In the genomic region with DNA sequence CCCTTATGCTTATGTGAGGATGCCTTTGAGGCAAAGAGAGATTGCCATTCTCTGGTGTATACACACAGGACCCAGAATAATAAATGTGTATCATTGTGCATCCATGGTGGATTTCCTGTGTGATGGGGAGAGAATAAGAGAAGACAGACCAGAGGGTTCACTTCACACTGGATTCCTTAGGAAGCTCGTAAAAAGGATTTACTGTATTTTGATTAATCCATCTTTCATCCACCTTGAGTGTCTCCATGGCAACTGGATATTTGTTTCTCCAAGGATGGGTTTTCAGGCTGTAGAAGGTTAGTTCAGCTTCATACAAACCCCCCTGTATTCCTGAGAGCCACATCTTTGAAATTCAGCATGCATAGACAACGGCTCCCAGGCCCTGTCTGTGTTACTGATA, we compare ENCODE assay signal across 14 mouse cellular contexts.
DNase-seq lines count a peak whose midpoint lies in the region; ATAC-seq and TF ChIP-seq lines count a peak whose summit lies in the region.
"Had no signal": no experiment of that assay in that cellular context is flagged by ENCODE, and none has a peak within 500 bp of the region (broad histone marks: within the 10 kb centered on the region; RNA-seq: fewer than 3 reads in every experiment).

No protein-coding gene starts in this region.

- H3K9me3 ChIP-seq in forebrain, embryonic 13.5 days (replicated peaks): no peaks in the 10 kb centered on the region
- H3K9me3 ChIP-seq in forebrain, embryonic 10.5 days: no peaks in the 10 kb centered on the region
- H3K9me3 ChIP-seq in hindbrain, embryonic 14.5 days (ENCODE audit: control insufficient read depth, low read length): no peaks in the 10 kb centered on the region
- H3K9me3 ChIP-seq in midbrain, embryonic 15.5 days: no peaks in the 10 kb centered on the region
- H3K9me3 ChIP-seq: lung, embryonic 15.5 days had no signal

- no peak overlapping the region for H3K9ac ChIP-seq in forebrain, embryonic 13.5 days
- no peak overlapping the region for H3K9ac ChIP-seq in hindbrain, embryonic 14.5 days
- H3K9ac ChIP-seq in midbrain, embryonic 15.5 days: no peak overlapping the region
- H3K9ac ChIP-seq: lung, embryonic 15.5 days had no signal

- no peaks in the 10 kb centered on the region for H3K36me3 ChIP-seq in forebrain, embryonic 13.5 days (ENCODE audit: poor library complexity, severe bottlenecking)
- H3K36me3 ChIP-seq in forebrain, embryonic 10.5 days (replicated peaks): no peaks in the 10 kb centered on the region
- H3K36me3 ChIP-seq in hindbrain, embryonic 14.5 days (replicated peaks; ENCODE audit: control insufficient read depth, insufficient read depth): no peaks in the 10 kb centered on the region
- H3K36me3 ChIP-seq in midbrain, embryonic 15.5 days (replicated peaks): no peaks in the 10 kb centered on the region
- H3K36me3 ChIP-seq: lung, embryonic 15.5 days had no signal

- no peak for TF ChIP-seq CTCF in layer of hippocampus, adult 2 months (conservative IDR thresholded peaks at IDR 0.05)

- H3K4me2 ChIP-seq in forebrain, embryonic 13.5 days: no peak overlapping the region
- H3K4me2 ChIP-seq in hindbrain, embryonic 14.5 days (replicated peaks): no peak overlapping the region; the same call in 1 of the 2 replicates
- H3K4me2 ChIP-seq in midbrain, embryonic 15.5 days: no peak overlapping the region
- H3K4me2 ChIP-seq: lung, embryonic 15.5 days had no signal

- no peak overlapping the region for H3K4me3 ChIP-seq in forebrain, embryonic 13.5 days
- H3K4me3 ChIP-seq in forebrain, embryonic 10.5 days: no peak overlapping the region
- no peak overlapping the region for H3K4me3 ChIP-seq in hindbrain, embryonic 14.5 days (replicated peaks; ENCODE audit: low read length)
- H3K4me3 ChIP-seq in midbrain, embryonic 15.5 days: no peak overlapping the region
- H3K4me3 ChIP-seq in layer of hippocampus, adult 2 months: no peak overlapping the region
- H3K4me3 ChIP-seq: lung, embryonic 15.5 days had no signal

- peaks cover 20% of the 10 kb centered on the region for H3K4me1 ChIP-seq in forebrain, embryonic 13.5 days
- peaks cover 14% of the 10 kb centered on the region for H3K4me1 ChIP-seq in forebrain, embryonic 10.5 days
- peaks cover 25% of the 10 kb centered on the region for H3K4me1 ChIP-seq in hindbrain, embryonic 14.5 days (replicated peaks; ENCODE audit: control insufficient read depth, insufficient read depth, low read length)
- peaks cover 21% of the 10 kb centered on the region for H3K4me1 ChIP-seq in midbrain, embryonic 15.5 days

- H3K27me3 ChIP-seq in forebrain, embryonic 13.5 days: no peaks in the 10 kb centered on the region
- no peaks in the 10 kb centered on the region for H3K27me3 ChIP-seq in forebrain, embryonic 10.5 days (ENCODE audit: poor library complexity, severe bottlenecking)
- H3K27me3 ChIP-seq in hindbrain, embryonic 14.5 days (ENCODE audit: control insufficient read depth, insufficient read depth, low read length): no peaks in the 10 kb centered on the region
- no peaks in the 10 kb centered on the region for H3K27me3 ChIP-seq in midbrain, embryonic 15.5 days (replicated peaks)
- H3K27me3 ChIP-seq: lung, embryonic 15.5 days had no signal

- peak; percentile 57; the same call in 1 of the 2 replicates for ATAC-seq in forebrain, embryonic 13.5 days
- peak; percentile 69 for ATAC-seq in hindbrain, embryonic 14.5 days (ENCODE audit: low FRiP score)
- ATAC-seq in midbrain, embryonic 15.5 days (replicated peaks): peak; percentile 86

- 39% methylated on average over 2 of the region's 2 CpGs for WGBS in forebrain, embryonic 13.5 days
- 81% methylated on average over 2 of the region's 2 CpGs for WGBS in forebrain, embryonic 10.5 days
- 12% methylated on average over 2 of the region's 2 CpGs for WGBS in hindbrain, embryonic 14.5 days
- WGBS in midbrain, embryonic 15.5 days: 11% methylated on average over 2 of the region's 2 CpGs

- DNase-seq in forebrain, embryonic 10.5 days (ENCODE audit: extremely low spot score, low spot score): no peak
- peak; percentile 64 for DNase-seq in hindbrain, embryonic 14.5 days (ENCODE audit: low spot score)
- DNase-seq in retina, postnatal 1 day: peak; percentile 25
- no peak for DNase-seq in frontal cortex, postnatal 25 days (ENCODE audit: low spot score in 2 of 2)
- no peak for DNase-seq in gastrocnemius, postnatal 4 days (ENCODE audit: low spot score in 2 of 2)
- DNase-seq in layer of hippocampus, adult 2 months (ENCODE audit: low spot score in 2 of 2): no peak
- DNase-seq: adrenal gland, adult 8-10 months; cerebellum, postnatal 25 days; heart, postnatal 14 days; kidney, adult 18-20 months; right cerebral cortex, postnatal 25 days had no signal

- H3K27ac ChIP-seq in forebrain, embryonic 13.5 days: peak overlapping the region; percentile 55
- H3K27ac ChIP-seq in forebrain, embryonic 10.5 days: no peak overlapping the region
- peak overlapping the region; percentile 88 for H3K27ac ChIP-seq in hindbrain, embryonic 14.5 days
- H3K27ac ChIP-seq in midbrain, embryonic 15.5 days: peak overlapping the region; percentile 88
- no peak overlapping the region for H3K27ac ChIP-seq in layer of hippocampus, adult 2 months
- H3K27ac ChIP-seq: lung, embryonic 15.5 days had no signal

Comparison
In these comparisons a context has a peak if more than half of its experiments do, and no peak if none do; other contexts are left out.
1. H3K27ac ChIP-seq: peak in forebrain, embryonic 13.5 days (single experiment), hindbrain, embryonic 14.5 days (single experiment) and midbrain, embryonic 15.5 days (single experiment); none in forebrain, embryonic 10.5 days (single experiment) and layer of hippocampus, adult 2 months (single experiment).
2. DNase-seq: peak in hindbrain, embryonic 14.5 days (single experiment) and retina, postnatal 1 day (single experiment); none in forebrain, embryonic 10.5 days (single experiment), frontal cortex, postnatal 25 days (0 of 2), gastrocnemius, postnatal 4 days (0 of 2) and layer of hippocampus, adult 2 months (0 of 2).
3. Peak in every context shown above with its lines, with median percentiles within 50 percentile points of each other: ATAC-seq.